15 mouse cellular contexts compared by ENCODE assay signal in genomic region chr2:102241626-102242025, GRCm38 (mm10).
"Had no signal": no experiment of that assay in that cellular context is flagged by ENCODE, and none has a peak within 500 bp of the region (broad histone marks: within the 10 kb centered on the region; RNA-seq: fewer than 3 reads in every experiment).

No protein-coding gene starts in this region.

- H3K36me3 ChIP-seq: liver, embryonic 13.5 days; liver, embryonic 15.5 days; lung, embryonic 15.5 days; midbrain, embryonic 13.5 days; midbrain, embryonic 15.5 days; neural tube, embryonic 12.5 days; stomach, embryonic 15.5 days had no signal

- DNase-seq: liver, embryonic 13.5 days; liver, postnatal 0 days; lung, adult 2 months; lung, postnatal 14 days; lung, postnatal 36 days; right cerebral cortex, postnatal 14 days had no signal

- H3K27ac ChIP-seq: liver, embryonic 13.5 days; liver, embryonic 15.5 days; lung, embryonic 15.5 days; macrophage; midbrain, embryonic 13.5 days; midbrain, embryonic 15.5 days; neural tube, embryonic 12.5 days; stomach, embryonic 15.5 days; stomach, postnatal 0 days had no signal

- H3K27me3 ChIP-seq: liver, embryonic 13.5 days; liver, embryonic 15.5 days; lung, embryonic 15.5 days; midbrain, embryonic 15.5 days; neural tube, embryonic 12.5 days; stomach, embryonic 15.5 days had no signal

- H3K4me1 ChIP-seq: liver, embryonic 13.5 days; liver, embryonic 15.5 days; lung, embryonic 15.5 days; megakaryocyte, embryonic 14.5 days; neural tube, embryonic 12.5 days; stomach, embryonic 15.5 days had no signal

- H3K4me3 ChIP-seq: liver, embryonic 13.5 days; liver, embryonic 15.5 days; lung, embryonic 15.5 days; megakaryocyte, embryonic 14.5 days; midbrain, embryonic 13.5 days; midbrain, embryonic 15.5 days; neural tube, embryonic 12.5 days; stomach, embryonic 15.5 days had no signal

- H3K9me3 ChIP-seq: liver, embryonic 13.5 days; liver, embryonic 15.5 days; lung, embryonic 15.5 days; megakaryocyte, embryonic 14.5 days; midbrain, embryonic 13.5 days; midbrain, embryonic 15.5 days; neural tube, embryonic 12.5 days; stomach, embryonic 15.5 days had no signal
